Mouse (Mus musculus) urinary bladder, postnatal 36 days (tissue): Measurements from ENCODE around the gene Aldh1b1.

ENCODE experiments used
- DNase-seq, 2 experiments: peaks; one replicate each; pipeline ENCODE4 v3.0.0; 2022; ENCODE audit warnings: low spot score in 2 of 2, mixed read lengths in 1 of 2

The Aldh1b1 gene

GRCm38 (mm10) chr4:45826275-45827040 is 27.6 kb downstream of the Aldh1b1 start, which contains the start of gene Igfbpl1:
Gene Igfbpl1 (minus strand): TSS chr4:45826923.
- DNase-seq, result no peak

- DNase-seq, result no peak
These were observed 31.3 kb downstream of the Aldh1b1 start for GRCm38 (mm10) chr4:45829907-45830759.

- DNase-seq, result no peak
These were observed 33.2 kb downstream of the Aldh1b1 start for GRCm38 (mm10) chr4:45831996-45832395.

GRCm38 (mm10) chr4:45833461-45833860 is 34.6 kb downstream of the Aldh1b1 start:
- no peak for DNase-seq

GRCm38 (mm10) chr4:45844355-45844754 is 45.5 kb downstream of the Aldh1b1 start:
- no peak for DNase-seq

GRCm38 (mm10) chr4:45846263-45846662 is 47.4 kb downstream of the Aldh1b1 start:
- no peak for DNase-seq

- no peak for DNase-seq
These were observed 49.4 kb downstream of the Aldh1b1 start, which contains the start of gene Stra6l for GRCm38 (mm10) chr4:45848109-45848824. Gene Stra6l (plus strand): TSS chr4:45848664.

- no peak for DNase-seq
These were observed 50.0 kb downstream of the Aldh1b1 start for GRCm38 (mm10) chr4:45848825-45849156.

GRCm38 (mm10) chr4:45849419-45849818 is 50.6 kb downstream of the Aldh1b1 start:
- no peak for DNase-seq

GRCm38 (mm10) chr4:45851640-45852051 is 52.8 kb downstream of the Aldh1b1 start:
- peak in 1 of 2 experiments; percentile 3 for DNase-seq

- DNase-seq, result no peak
These were observed 54.8 kb downstream of the Aldh1b1 start for GRCm38 (mm10) chr4:45853496-45854246.
